Mouse (Mus musculus) heart, postnatal 0 days (tissue): Measurements from ENCODE around the gene Acox3. TPM values are rescaled to one million over a fixed set of nuclear protein-coding genes. Genes with fewer than 3 reads are reported as not detected.
A peak's percentile ranks its signal among the peaks of the same experiment; 100 is the strongest.

ENCODE experiments used
- ATAC-seq: fragments of 200-750 bp; cut with Nextera tagmentation; 2 replicates; pipeline ENCODE4 v1.8.0; 2017; ENCODE audit warnings: low read depth, moderate number of reproducible peaks, moderate library complexity; ENCODE audit not compliant: insufficient read depth
- DNase-seq: peaks from one replicate; pipeline ENCODE4 v3.0.0-alpha.2; 2016; ENCODE audit warnings: low spot score
- H3K27ac ChIP-seq: fragments of 300-500 bp; sonication (generic); 2 replicates; pipeline ENCODE4 v1.5.1; 2014; ENCODE audit warnings: low read depth, mild to moderate bottlenecking
- H3K27me3 ChIP-seq: fragments of 300-500 bp; sonication (generic); 2 replicates; pipeline ENCODE4 v1.6.1; 2014; ENCODE audit warnings: low read length, mixed read lengths; ENCODE audit not compliant: control insufficient read depth, insufficient read depth
- H3K36me3 ChIP-seq: fragments of 300-500 bp; sonication (generic); replicated peaks from 2 replicates; pipeline ENCODE4 v1.6.1; 2014; ENCODE audit warnings: low read length, mixed read lengths; ENCODE audit not compliant: control insufficient read depth, insufficient read depth
- H3K4me1 ChIP-seq: fragments of 300-500 bp; sonication (generic); 2 replicates; pipeline ENCODE4 v1.6.1; 2014; ENCODE audit warnings: antibody characterized with exemption; ENCODE audit not compliant: control insufficient read depth, insufficient read depth
- H3K4me2 ChIP-seq: fragments of 300-500 bp; sonication (generic); 2 replicates; pipeline ENCODE4 v1.6.1; 2014; ENCODE audit warnings: low read depth, mild to moderate bottlenecking, low read length, moderate library complexity
- H3K4me3 ChIP-seq: fragments of 300-500 bp; sonication (generic); 2 replicates; pipeline ENCODE4 v1.5.1; 2014; ENCODE audit warnings: low read depth, low read length
- H3K9ac ChIP-seq: fragments of 300-500 bp; sonication (generic); replicated peaks from 2 replicates; pipeline ENCODE4 v1.6.1; 2014; ENCODE audit warnings: low read depth, low read length, mixed read lengths
- H3K9me3 ChIP-seq: fragments of 300-500 bp; sonication (generic); replicated peaks from 2 replicates; pipeline ENCODE4 v1.6.1; 2016; ENCODE audit warnings: low read length; ENCODE audit not compliant: control insufficient read depth
- CTCF ChIP-seq: IDR thresholded peaks from 2 replicates; pipeline ENCODE4 v1.5.1; 2016; ENCODE audit warnings: antibody characterized with exemption, control low read depth, low read depth
- EP300 ChIP-seq: IDR thresholded peaks from 2 replicates; pipeline ENCODE4 v1.6.1; 2016; ENCODE audit warnings: antibody characterized with exemption, low read depth
- WGBS: fragments of 180-500 bp; shearing (Covaris S2); extraction: QIAGEN DNeasy Blood & Tissue Kit; methylation state at CpG from one replicate; pipeline ENCODE4 v1.1.7; 2014; 5-methylcytosine and 5-hydroxymethylcytosine counted together
- polyA plus RNA-seq: library from polyadenylated mRNA; unstranded; fragments of >200 nt; fragmentation: Nextera tagmentation; extraction: Ambion mirVana; gene quantifications from 2 replicates; pipeline ENCODE4 v1.2.1, GENCODE M21; 2015
- total RNA-seq: library from RNA; depleted of rRNA; stranded (reverse); fragments of >200 nt; gene quantifications from 2 replicates; pipeline ENCODE4 v1.2.3, GENCODE M21; 2014; ENCODE audit warnings: low replicate concordance

The Acox3 gene
- total and polyA plus RNA-seq, 2 experiments from 2014 or later: 13.4 to 26.8 TPM

DNA sequence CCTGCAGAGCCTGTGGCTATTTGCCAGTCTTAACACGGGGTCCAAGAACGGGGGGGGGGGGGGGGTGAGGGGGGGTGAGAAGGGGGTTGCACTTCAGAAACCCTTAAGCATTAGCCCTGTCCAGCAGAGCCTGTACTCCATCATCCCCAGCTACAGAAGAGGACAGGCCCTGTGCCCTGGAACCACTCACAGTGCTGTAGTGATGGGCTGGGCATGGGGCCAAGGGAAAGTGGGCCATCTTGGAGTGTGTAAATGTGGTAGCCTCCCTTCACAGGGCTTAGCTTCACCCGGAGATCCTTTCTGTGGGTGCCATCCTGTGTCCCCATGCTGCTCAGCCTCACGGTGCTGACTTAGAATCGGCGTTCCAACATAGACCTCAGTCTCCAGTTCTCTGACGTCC is 24.9 kb downstream of the Acox3 start:
- 56% methylated on average over 6 of the region's 7 CpGs for WGBS
- peak; percentile 38 for DNase-seq
- TF ChIP-seq EP300: no peak
- TF ChIP-seq CTCF: no peak
- Histone ChIP-seq H3K9ac (no peak overlapping the region), H3K27me3 (no peaks in the 10 kb centered on the region), H3K4me3 (no peak overlapping the region), H3K4me1 (peaks cover 10% of the 10 kb centered on the region; the same call in 1 of the 2 replicates), H3K27ac (no peak overlapping the region), H3K36me3 (peaks cover 23% of the 10 kb centered on the region), H3K9me3 (no peaks in the 10 kb centered on the region), H3K4me2 (no peak overlapping the region)
- ATAC-seq: peak; percentile 82

DNA sequence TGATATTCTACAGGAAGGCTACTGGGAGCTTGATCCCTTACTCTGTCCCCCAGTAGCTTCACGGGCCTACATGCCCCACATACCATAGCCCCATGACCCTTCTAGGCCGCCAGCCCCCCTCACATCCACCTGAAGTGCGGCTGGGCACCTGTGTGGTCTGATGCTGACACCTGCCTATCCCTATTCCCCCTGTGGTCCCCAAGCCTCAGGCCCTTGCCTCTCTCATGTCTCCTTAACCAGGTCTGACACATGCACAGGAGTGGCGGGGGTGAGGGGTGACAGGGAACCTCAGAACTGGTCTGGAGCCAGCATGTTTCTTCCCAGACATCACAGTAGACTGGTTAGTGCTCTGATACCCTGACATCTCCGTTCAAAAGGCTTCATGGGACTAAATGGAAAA is 25.7 kb downstream of the Acox3 start:
- Histone ChIP-seq H3K4me3 (no peak overlapping the region), H3K4me2 (no peak overlapping the region), H3K9me3 (no peaks in the 10 kb centered on the region), H3K4me1 (peaks cover 10% of the 10 kb centered on the region; the same call in 1 of the 2 replicates), H3K27me3 (no peaks in the 10 kb centered on the region), H3K36me3 (peaks cover 18% of the 10 kb centered on the region), H3K27ac (no peak overlapping the region), H3K9ac (no peak overlapping the region)
- ATAC-seq: no peak
- WGBS: 73% methylated on average over 5 of the region's 5 CpGs
- DNase-seq: no peak
- TF ChIP-seq EP300 (no peak), CTCF (no peak)

DNA sequence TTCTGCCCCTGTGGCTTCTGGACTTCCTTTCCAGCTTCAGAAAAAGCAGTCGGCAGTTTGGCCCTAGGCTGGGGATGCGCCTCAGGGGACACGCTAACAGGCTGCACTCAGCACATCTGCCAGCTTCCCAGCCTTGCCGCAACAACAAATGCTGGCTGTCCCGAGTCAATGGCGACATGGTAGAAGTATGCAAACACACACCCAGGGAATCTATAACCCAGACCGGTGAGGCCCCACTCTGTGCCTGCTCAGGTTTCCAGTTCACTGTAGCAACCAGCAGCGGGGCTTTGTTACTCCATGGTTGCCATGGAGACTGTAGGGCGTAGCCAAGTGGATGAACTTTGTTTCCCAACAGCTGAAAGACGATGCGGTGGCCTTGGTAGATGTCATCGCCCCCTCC is 26.5 kb downstream of the Acox3 start:
- H3K9me3 ChIP-seq: no peaks in the 10 kb centered on the region
- peaks cover 18% of the 10 kb centered on the region for H3K36me3 ChIP-seq
- peaks cover 10% of the 10 kb centered on the region; the same call in 1 of the 2 replicates for H3K4me1 ChIP-seq
- H3K27me3 ChIP-seq: no peaks in the 10 kb centered on the region
- H3K4me3 ChIP-seq: no peak overlapping the region
- H3K4me2 ChIP-seq: no peak overlapping the region
- TF ChIP-seq CTCF: no peak
- TF ChIP-seq EP300: no peak
- H3K27ac ChIP-seq: no peak overlapping the region
- H3K9ac ChIP-seq: no peak overlapping the region
- 0 out of 2 replicates have a peak, but pooled peaks have one; percentile 15 for ATAC-seq
- WGBS: 53% methylated on average over 12 of the region's 12 CpGs
- peak; percentile 41 for DNase-seq

DNA sequence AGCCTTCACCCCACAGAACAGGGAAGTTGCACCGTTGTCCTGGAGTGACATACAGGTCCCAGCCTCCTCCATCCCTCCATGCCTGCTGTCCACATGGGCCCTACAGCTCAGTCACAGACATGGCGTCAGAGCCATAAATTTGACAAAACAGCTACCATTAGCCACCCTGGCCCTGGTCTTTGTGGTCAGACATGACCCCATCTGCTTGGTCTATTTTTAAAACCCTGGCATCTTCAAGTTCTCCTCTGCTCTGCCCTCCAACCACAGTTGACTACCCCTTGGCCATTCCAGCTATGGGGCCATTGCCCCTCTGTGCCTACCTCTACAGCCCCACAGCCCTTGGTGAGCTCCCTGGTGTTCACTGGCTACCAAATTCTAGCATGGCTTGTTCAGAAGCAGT is 27.1 kb downstream of the Acox3 start:
- WGBS: 76% methylated on average over 2 of the region's 2 CpGs
- no peaks in the 10 kb centered on the region for H3K9me3 ChIP-seq
- no peak overlapping the region for H3K4me3 ChIP-seq
- H3K9ac ChIP-seq: no peak overlapping the region
- no peak overlapping the region for H3K4me2 ChIP-seq
- no peaks in the 10 kb centered on the region for H3K27me3 ChIP-seq
- H3K27ac ChIP-seq: no peak overlapping the region
- H3K36me3 ChIP-seq: peaks cover 18% of the 10 kb centered on the region
- peaks cover 10% of the 10 kb centered on the region; the same call in 1 of the 2 replicates for H3K4me1 ChIP-seq
- DNase-seq (no peak), ATAC-seq (no peak)
- TF ChIP-seq EP300: no peak
- TF ChIP-seq CTCF: no peak

DNA sequence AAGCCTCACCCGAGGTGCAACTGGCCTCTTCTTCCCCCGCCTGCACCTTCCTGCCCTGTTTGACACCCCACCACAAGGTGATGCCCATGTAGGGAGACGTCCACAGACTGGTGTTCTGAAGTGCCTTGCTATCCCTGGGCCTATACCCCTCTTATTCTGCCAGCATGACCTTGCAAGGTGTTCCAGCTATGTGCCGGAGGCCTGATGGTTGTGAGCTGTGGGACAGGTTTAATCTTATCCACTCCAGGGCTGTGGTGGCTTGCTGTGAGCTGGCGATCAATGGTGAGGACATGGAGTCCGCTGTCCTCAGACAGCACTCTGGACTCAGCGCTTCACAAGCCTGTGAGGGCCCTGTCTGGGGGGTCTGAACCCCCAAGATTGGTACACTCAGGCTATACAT is 27.5 kb downstream of the Acox3 start:
- no peak overlapping the region for H3K9ac ChIP-seq
- DNase-seq (no peak), ATAC-seq (no peak)
- WGBS: 79% methylated on average over 7 of the region's 7 CpGs
- no peak for TF ChIP-seq EP300
- no peak for TF ChIP-seq CTCF
- no peaks in the 10 kb centered on the region for H3K27me3 ChIP-seq
- no peak overlapping the region for H3K4me2 ChIP-seq
- H3K4me1 ChIP-seq: peaks cover 10% of the 10 kb centered on the region; the same call in 1 of the 2 replicates
- H3K4me3 ChIP-seq: no peak overlapping the region
- no peak overlapping the region for H3K27ac ChIP-seq
- no peaks in the 10 kb centered on the region for H3K9me3 ChIP-seq
- H3K36me3 ChIP-seq: peaks cover 18% of the 10 kb centered on the region

DNA sequence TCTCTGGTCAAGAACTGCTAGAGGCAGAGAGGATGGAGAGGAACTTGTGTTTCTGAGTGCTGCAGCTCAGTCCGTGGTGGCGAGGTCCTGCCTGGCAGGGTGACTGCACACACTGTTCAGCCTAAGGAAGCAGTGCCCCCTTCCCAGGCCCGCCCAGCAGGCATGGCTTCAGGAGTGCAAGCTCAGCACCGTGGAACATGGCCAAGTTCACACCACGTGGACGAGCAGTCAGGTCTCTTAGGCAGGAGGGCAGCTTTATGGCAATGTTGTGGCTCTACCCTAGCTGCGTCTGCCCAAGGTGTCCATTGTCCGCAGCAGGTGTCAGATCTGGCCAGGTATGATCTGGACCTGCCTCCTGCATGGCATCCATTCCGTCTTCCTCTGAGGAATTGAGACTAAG is 28.3 kb downstream of the Acox3 start:
- Histone ChIP-seq H3K4me1 (peaks cover 10% of the 10 kb centered on the region; the same call in 1 of the 2 replicates), H3K4me3 (no peak overlapping the region), H3K27ac (no peak overlapping the region), H3K9ac (no peak overlapping the region), H3K4me2 (no peak overlapping the region), H3K27me3 (no peaks in the 10 kb centered on the region), H3K36me3 (peaks cover 18% of the 10 kb centered on the region), H3K9me3 (no peaks in the 10 kb centered on the region)
- ATAC-seq (peak; percentile 31), DNase-seq (no peak)
- WGBS: 62% methylated on average over 9 of the region's 9 CpGs
- no peak for TF ChIP-seq EP300
- TF ChIP-seq CTCF: no peak
